Mouse (Mus musculus) 3T3-L1 (cell line): Measurements from ENCODE around the gene Incenp.
A peak's percentile ranks its signal among the peaks of the same experiment; 100 is the strongest.
"Not testable (repeated sequence)": the region's sequence is repeated elsewhere in the genome, so short reads cannot be mapped to it uniquely, and the experiment has no call there.

ENCODE experiments used
- DNase-seq: peaks from one replicate; pipeline ENCODE4 v3.0.0-alpha.2; 2015; ENCODE audit warnings: low read depth, low spot score

Incenp gene

DNA sequence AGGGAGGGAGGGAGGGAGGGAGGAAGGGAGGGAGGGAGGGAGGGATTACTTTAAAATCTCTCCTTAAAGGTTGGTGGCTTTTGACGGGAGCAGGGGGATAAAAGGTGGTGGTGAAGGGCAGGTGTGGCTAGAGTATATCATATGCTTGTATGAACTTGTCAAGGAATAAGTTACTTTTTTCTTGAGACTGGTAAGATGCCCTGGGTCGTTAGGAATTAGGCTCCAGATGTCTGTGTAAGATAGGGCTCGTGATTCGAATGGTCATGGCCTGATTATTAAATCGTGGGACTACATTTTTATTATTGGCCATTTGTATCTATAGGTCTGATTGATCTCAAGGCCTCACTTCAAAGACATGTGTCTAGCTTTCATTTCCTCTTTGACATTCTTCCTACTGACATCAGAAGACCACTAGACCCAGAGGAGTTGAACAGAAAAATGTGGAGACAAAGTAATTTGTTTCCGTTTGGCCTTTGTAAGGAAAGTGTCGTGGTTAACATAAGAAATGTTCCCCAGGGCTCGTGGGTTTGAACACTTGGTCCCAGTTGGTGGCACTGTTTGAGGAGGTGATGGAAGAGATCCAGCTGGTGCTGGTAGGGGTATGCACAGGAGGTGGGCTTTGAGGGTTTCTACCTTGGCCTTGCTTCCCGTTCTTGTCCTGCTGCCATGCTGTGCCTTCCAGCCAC is 19.0 kb upstream of the Incenp start:
- peak; percentile 58 for DNase-seq

DNA sequence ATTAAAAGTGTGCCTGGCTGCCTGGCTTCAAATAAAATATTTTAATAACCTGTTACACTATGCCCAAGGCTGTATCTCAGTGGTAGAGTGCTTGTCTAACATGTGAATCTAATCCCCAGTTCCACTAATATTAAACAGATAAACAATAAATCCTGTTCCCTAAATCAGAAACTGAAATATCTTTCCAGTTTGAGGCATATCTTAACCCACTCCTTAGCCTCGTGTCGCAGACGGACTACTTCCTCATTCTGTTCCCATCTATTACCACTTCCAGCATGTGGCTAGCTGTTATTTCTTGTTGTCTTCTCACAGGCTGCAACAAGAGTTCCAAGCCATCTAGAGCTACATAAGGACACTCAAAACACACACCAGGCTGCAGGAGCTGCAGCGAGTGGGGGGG is 18.4 kb upstream of the Incenp start:
- DNase-seq = no peak

DNA sequence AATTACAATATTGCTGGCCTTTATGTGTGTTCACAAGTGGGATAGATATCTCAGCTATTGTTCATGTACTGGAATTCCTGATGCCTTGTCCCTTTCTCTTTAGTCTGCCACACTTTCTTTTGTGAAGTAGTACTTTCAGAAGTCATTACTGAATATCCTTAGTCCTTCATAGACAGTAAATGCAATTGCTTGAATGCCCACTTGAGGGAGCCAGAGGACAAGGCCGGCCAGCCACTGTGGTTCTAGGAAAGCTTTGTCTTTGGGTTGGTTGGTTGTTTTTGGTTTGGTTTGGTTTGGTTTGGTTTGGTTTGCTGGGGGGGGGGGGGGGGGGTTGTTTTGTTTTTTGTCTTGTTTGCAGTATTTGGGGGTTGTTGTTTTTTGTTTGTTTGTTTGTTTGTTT is 16.6 kb upstream of the Incenp start:
- DNase-seq = peak; percentile 92

DNA sequence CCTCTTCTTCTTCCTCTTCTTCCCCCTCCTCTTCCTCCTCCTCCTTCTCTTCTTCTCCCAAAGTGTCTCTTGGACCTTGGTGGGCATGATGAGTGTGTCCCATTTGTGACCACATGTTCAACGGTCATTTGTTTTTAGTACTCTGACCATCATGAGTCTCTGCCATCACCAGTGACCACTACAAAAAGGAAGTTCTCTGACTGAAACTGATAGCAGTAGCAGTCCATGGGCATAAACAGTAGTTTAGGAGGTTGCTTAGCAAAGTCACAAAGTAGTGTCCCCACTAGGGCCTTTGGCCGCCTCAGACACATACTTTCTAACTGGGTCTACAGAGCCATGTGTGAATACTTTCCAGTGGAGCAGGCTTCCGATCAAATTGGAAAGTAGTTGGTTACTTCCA is 15.0 kb upstream of the Incenp start:
- DNase-seq = no peak

DNA sequence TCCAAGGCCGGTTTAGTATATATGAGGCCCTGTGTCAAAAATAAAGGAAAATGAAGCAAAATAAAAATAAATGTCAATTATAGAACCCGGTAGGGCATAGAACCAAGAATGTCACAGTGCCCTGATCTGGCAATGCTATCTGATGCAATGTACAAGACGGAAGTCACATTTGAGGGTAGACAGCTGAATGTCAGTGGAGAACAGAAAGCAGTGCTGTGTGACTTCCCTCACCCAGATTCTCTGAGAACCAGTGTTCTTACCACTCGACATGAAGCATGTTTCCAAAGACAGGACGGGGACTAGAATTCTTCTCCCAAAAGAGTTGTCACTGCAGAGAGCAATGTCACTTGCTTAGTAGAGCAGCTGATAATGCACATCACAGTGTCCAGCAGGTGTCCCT is 14.4 kb upstream of the Incenp start:
- DNase-seq = no peak

DNA sequence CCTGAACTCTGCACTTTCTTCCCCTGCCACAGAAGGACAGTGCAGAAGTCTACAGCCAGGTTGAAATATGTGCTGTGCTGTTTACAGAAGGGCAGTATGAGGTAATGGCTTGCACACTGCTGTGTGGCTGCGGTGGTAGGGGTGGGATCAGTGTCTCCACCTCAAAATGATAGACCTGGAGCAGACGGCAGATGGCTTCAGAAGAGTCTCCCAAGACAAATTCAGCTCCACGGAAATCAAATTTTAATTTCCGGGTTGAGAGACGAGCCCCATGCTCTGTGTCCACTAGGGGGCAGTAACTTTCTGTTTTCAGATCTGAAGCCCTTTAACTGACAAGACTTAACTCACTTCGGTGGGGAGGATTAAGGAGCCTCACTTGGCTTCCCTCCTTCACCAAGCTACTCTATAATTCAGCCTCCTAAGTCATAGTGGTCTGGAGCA is 12.0 kb upstream of the Incenp start:
- peak; percentile 88 for DNase-seq

DNA sequence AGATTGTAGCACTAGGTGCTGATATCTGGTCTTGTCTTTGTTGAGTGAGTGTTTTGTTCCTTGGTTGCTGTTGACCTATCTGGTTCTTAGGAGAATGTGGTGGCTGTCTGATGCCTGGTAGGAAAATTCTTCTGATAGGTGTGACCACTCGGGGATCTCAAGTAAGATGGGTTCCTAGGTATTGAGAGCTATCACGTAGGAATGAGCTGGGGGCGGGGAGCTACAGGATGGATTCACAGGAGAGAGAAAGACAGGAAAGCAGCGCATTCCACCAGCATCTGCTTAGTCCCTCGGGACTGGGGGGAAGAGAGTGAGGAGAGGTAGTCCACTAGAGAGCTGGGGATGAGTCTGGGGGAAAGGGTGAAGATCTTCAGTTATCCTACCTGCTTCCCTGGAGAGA is 10.0 kb upstream of the Incenp start:
- no peak for DNase-seq

DNA sequence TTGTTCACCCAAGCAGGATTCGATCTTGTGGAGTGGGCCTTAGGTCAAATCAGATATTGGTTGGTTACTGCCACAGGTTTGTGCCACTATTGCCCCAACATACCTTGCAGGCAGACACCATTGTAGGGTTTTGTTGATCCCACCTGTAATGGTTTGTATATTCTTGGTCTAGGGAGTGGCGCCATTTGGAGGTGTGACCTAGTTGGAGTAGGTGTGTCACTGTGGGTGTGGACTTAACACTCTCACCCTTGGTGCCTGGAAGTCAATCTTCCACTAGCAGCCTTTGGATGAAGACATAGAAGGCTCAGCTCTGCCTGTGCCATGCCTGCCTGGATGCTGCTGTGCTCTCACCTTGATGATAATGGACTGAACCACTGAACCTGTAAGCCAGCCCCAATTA is 1.3 kb upstream of the Incenp start:
- DNase-seq = not testable (repeated sequence)

DNA sequence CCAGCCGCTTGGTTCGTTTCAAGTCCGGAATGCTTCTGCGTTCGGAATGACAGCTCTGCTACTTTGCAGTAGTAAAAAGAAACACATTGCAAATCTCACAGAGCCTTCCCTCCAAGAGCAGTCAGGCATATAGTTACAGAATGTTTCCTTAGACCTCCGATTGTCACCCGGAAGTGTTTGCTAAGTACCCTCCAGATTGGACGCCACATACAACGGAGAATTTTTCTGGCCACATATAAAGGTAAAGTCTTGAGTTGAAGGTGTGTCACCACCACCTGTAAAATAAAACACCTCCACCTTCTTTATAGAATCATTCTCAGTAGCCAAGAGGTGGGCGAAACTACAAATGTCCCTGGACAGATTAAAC is 412 bp upstream of the Incenp start:
- no peak for DNase-seq

DNA sequence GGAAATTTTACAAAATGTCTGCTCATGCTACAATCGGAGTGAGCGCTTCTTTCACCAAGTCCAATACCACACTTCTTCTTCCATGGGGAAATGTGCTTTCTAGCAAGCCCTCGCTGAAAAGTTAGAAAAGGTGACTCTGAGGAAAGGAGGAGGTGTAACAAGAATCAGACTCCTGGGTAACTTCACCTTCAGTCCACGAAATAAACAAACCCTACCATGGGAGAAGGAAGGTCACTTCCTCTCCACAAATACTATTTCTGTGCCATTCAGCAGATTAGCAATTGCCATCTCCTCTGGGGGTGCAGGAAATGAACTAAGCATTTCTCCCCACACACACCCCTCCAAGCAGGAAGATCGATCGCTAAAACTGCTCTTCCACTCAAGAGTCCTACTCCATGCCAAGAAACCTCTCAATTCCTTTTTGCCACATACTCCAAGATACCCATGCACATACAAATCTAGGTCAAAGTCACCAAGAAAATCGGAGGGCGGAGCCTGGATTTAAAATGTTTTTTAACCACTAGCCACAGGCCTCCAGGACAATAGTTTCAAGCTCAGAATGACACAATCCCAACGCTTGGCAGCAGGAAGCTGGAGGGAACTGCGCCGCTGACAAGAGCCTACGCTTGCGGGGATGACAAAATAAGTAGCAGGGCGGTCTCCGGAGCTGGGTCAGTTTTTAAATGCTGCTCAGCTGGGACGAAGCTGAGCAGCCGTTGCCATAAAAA is 848 bp downstream of the Incenp start:
- peak; percentile 64 for DNase-seq

DNA sequence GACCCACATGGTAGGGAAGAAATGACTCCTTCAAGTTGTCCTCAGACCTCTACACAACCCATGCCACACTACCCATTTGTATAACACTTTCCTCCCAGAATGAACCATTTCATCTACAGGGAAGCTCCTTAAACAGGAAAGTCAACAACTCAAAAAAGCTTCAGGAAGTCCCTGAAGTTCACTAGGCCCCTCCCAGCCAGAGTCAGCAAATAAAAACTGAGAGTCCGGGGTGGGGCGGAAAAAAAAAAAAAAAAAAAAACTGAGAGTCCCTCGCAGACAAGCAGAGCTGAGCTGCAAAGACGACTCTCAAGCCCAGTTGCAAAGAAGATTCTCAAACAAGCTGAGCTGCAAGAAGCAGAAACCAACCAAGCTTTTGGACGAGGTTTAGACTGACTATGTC is 3.3 kb downstream of the Incenp start:
- DNase-seq = no peak

DNA sequence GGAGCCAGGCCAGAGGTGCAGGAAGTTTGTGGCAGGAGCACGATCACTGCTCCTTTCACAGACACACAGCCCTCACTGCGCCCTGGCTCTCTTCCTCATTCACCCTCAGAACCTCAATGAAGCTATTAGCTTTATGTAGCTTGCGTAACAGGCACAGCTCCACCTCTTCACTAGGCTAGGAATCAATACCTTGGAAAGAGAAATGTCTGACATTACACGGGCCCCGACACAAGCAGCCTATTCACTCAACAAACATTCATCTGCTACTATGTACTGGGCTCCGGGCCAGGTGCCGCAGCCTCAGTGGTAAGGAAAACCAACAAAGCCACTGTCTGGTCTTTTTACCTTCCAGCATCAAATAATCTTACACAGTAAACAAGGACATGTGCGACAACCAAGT is 12.6 kb downstream of the Incenp start:
- no peak for DNase-seq

DNA sequence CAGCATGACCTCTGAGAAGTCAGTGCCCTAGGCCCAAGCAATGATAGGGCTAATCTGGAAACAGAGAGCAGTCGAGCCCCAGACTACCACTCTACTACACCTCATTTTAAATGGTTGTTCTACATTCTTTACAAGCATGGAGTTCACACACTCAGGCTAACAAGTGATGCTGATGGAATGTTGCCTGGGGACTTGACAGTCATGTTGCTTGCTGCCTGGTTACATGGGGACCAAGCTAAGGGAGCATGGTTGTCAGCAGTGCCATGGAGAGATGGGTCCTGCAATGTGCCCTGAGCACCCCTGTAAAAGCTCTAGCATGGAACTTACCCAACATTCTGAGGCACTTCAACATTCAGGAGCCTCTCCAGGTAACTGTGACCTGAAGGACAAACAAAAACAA is 13.0 kb downstream of the Incenp start:
- DNase-seq = no peak

DNA sequence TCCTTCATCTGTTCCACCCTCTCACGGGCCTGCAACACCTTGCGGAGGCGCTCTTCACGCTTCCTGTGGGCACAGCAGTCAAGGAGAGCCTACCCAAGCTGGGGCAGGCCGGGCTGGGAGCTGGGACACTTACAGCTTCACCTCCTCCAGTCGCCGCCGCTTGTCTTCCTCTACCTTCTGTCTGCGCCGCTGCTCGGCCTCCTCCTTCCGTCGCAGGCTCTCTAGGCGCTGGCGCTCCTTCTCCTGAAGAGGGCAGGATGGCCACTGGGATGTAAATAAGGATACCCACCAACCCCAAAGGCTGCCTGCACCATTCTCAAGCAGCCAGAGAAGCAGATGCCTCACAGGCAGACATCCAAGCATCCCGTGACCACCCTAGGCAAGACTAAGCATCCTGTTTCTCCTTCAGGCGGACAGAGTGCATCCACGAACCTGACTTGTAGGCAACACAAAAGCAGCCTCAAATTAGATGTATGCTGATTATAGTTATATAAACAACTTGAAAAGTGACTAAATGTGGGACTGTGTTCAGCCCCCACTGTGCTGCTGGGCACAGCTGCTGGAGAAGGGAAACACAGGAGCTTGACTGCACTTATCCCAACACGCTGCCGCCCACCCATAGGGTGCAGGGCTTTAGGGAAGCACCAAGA is 21.0 kb downstream of the Incenp start:
- no peak for DNase-seq

DNA sequence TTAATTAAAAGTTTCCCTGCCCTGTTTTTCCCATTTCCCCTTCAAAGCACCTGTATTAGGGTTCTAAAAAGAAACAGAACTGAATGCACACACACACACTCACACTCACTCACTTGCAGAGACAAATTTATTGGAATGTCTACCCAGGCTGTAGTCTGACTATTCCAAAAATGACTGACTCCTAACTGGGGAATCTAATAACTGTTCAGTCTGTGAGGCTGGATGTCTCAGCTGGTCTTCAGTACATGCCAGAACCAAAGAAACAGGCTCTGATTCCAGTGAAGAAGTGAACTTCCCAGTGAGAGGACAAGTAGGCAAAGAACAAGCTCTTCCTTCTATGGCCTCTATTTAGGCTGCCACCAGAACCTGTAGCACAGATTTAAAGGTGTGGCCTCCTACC is 33.9 kb downstream of the Incenp start:
- DNase-seq = peak; percentile 14

DNA sequence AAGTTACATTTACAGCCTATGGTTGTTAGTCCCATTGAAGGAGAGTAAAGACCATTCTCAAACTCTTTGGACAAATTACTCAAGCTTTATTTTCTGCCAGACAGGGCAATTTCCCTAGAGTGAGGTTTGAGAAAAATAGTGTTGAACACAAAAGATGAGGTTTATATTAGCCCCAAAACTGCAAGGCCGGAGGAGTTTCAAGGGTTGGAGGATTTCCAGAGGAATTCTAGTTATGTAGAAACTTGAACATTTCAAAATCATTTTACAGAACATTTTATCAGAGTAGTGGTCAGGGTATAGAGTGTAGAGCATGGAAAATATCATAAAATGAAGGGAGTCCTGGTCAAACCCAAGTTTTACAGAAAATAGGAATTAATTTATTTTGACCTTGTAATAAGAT is 34.5 kb downstream of the Incenp start:
- peak; percentile 65 for DNase-seq

DNA sequence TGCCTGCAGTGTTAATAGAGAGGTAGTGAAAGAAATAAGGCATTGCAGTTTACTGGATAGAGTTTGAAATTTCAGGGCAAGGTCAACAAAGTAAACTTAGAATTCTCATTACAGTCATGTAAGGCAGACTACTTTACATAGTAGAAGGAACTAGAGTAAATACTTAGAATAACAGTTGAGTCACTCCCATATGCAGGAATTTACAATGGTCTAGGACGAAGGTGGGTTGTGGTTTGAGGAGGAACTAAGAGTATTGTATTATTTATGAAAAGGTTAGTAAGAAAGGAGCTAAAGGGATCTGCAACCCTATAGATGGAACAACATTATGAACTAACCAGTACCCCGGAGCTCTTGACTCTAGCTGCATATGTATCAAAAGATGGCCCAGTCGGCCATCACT is 38.5 kb downstream of the Incenp start:
- not testable (repeated sequence) for DNase-seq

DNA sequence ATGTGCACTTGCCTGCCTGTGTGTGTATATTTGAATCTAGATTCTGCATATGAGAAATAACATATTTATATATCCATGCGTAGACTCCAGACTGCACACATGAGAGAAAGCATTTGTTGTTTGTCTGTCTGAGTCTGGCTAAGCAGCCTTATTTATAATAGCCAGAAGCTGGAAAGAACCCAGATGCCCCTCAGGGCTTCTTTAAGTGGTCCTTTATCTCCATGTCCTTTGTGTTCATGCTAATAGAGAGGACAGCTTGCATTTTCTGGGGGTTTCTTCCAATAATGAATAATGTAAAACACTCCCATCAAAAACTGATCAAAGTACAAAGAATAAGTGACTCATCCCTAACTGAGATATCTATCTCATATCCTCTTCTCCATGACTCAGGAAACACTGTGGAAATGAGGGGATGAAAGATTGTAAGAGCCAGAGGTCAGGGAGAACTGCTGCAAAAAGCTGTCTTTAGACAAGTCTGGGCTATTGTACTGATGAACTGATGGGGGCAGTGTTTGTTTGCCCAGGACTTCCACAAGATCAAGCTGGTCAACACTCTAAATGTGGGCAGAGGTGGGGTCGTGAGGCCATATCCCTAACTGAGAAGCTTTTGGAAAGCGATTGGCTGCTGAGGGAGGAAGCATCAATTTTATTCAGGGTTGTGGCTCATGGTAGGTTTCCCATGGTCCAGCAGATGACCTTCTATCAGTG is 49.8 kb downstream of the Incenp start:
- DNase-seq = not testable (repeated sequence)

DNA sequence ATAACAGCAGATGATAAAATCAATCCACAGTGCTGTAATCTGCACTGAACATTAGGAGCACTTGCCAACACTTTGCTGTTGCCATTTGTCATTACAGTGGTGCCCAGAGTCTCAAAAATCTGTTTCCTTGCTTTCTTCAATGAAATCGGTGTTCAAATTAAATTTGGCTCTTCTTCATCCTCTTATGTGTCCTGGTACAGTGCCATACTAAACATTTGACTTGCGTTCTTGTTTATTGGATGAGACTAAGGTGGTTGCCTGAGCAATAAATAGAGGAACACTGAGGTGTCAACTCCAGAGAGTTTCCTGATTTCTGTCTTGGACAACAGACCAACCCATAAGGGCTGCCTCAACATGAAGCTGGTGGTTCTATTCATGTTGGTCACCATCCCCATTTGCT is 52.1 kb downstream of the Incenp start, which contains the start of gene Scgb2a2:
Gene Scgb2a2 (plus strand): TSS at position 301 of the 400 bp plus-strand sequence.
- DNase-seq = no peak

DNA sequence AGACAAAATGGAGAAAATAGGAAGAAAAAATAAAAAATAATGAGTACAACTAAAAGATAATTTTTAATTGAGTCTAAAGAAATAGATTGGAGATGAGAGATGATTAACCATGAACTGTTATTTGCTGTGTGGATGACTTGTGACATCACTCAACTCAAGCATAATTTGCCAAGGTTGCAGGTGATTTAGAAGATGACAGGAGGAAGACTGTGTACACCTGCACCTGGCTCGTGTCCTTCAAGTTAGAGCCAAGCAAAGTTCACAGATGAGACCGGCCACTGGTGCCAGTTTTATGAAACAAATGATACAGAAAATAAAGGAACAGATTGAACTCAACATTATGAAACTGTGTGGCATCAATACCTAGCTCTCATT is 62.0 kb downstream of the Incenp start:
- DNase-seq = no peak

DNA sequence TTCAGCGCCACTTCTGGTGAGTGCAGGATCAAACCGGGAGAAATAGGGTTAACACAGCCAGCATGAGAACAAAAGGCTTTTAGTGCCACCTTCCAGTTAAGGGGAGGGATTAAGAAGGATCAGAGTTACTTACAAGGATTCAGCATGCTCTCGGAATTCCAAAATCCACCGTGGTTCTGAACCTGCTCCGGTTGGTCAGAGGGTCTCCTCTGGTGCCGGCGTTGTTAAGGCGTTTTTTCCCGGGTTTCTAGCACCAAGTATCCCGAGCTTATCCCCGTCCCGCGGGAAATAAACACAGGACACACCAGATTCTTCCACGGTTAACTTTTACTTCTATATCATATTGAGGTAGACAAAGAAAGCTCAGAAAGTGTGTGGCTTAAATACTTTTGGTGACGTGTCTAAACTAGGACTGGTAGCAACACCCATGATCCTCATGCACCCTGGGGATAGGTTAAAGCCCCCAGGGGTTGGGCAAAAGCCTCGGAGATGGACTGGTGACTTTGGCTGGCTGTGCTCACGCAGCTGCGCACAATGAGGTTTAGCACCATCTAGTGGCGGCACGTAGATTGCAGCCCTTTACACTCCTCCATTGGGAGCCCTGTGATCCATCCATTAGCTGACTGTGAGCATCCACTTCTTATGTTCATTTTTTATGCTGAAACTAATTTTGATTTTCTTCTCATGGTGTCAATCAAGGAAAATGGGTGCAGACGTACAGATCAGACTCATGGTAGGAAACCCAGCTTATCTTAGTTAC is 62.6 kb downstream of the Incenp start:
- peak; percentile 16 for DNase-seq
